Mouse (Mus musculus) CH12F3 (cell line): Measurements from ENCODE around the gene Prrg4.
"Not testable (repeated sequence)": the region's sequence is repeated elsewhere in the genome, so short reads cannot be mapped to it uniquely, and the experiment has no call there.

Source experiments
- in situ Hi-C: fragments of 300-500 bp; cut with MboI; formaldehyde crosslinking; loops from 2 replicates; pipeline ENCODE4 v1.14.3; 2020; ENCODE audit warnings: low sequenced_read_pairs

Prrg4 gene

GRCm38 (mm10) chr2:104849276-104849990, at the start of gene Prrg4:
Gene Prrg4 (minus strand): TSS chr2:104849876.
- in situ Hi-C loops = no loop called here

- in situ Hi-C loops = loop anchor here (25.0 kb wide), 1 partner anchor 349 kb away; no protein-coding TSS in a partner anchor
Observed at GRCm38 (mm10) chr2:104887882-104888566, 38.3 kb upstream of the Prrg4 start.

- in situ Hi-C loops = loop anchor here (25.0 kb wide), 1 partner anchor 350 kb away; no protein-coding TSS in a partner anchor
Observed at GRCm38 (mm10) chr2:104887331-104887730, 37.7 kb upstream of the Prrg4 start.

GRCm38 (mm10) chr2:104886109-104886508, 36.4 kb upstream of the Prrg4 start:
- in situ Hi-C loops = loop anchor here (25.0 kb wide), 1 partner anchor 351 kb away; no protein-coding TSS in a partner anchor

- in situ Hi-C loops = loop anchor here (25.0 kb wide), 1 partner anchor 359 kb away; no protein-coding TSS in a partner anchor
Observed at GRCm38 (mm10) chr2:104878794-104879193, 29.1 kb upstream of the Prrg4 start.

GRCm38 (mm10) chr2:104869101-104869500, 19.4 kb upstream of the Prrg4 start:
- in situ Hi-C loops = no loop called here

- in situ Hi-C loops = no loop called here
Observed at GRCm38 (mm10) chr2:104867282-104867855, 17.7 kb upstream of the Prrg4 start, which contains the start of gene Ccdc73. Gene Ccdc73 (plus strand): TSS chr2:104867805.

GRCm38 (mm10) chr2:104864176-104864860, 14.6 kb upstream of the Prrg4 start:
- in situ Hi-C loops = no loop called here

- in situ Hi-C loops = no loop called here
Observed at GRCm38 (mm10) chr2:104860426-104860825, 10.8 kb upstream of the Prrg4 start.

GRCm38 (mm10) chr2:104859060-104859459, 9.4 kb upstream of the Prrg4 start:
- in situ Hi-C loops = no loop called here

GRCm38 (mm10) chr2:104858083-104858482, 8.4 kb upstream of the Prrg4 start:
- in situ Hi-C loops = not testable (repeated sequence)

- in situ Hi-C loops = no loop called here
Observed at GRCm38 (mm10) chr2:104856218-104856617, 6.5 kb upstream of the Prrg4 start.

- in situ Hi-C loops = no loop called here
Observed at GRCm38 (mm10) chr2:104855732-104856131, 6.1 kb upstream of the Prrg4 start.

- in situ Hi-C loops = no loop called here
Observed at GRCm38 (mm10) chr2:104854836-104855235, 5.2 kb upstream of the Prrg4 start.

GRCm38 (mm10) chr2:104852546-104852945, 2.9 kb upstream of the Prrg4 start:
- in situ Hi-C loops = no loop called here

- in situ Hi-C loops = no loop called here
Observed at GRCm38 (mm10) chr2:104851686-104852085, 2.0 kb upstream of the Prrg4 start.

GRCm38 (mm10) chr2:104849991-104850359, 299 bp upstream of the Prrg4 start:
- in situ Hi-C loops = no loop called here

GRCm38 (mm10) chr2:104848235-104849161, 1.2 kb downstream of the Prrg4 start:
- in situ Hi-C loops = no loop called here

GRCm38 (mm10) chr2:104847645-104848044, 2.0 kb downstream of the Prrg4 start:
- in situ Hi-C loops = no loop called here
